Mouse (Mus musculus) stomach, embryonic 14.5 days (tissue): ENCODE measurements around the gene Gm21973. TPM values are rescaled to one million over a fixed set of nuclear protein-coding genes. Genes with fewer than 3 reads are reported as not detected.

ENCODE experiments used
- ATAC-seq: fragments of 200-750 bp; cut with Nextera tagmentation; 2 replicates; pipeline ENCODE4 v1.8.0; 2017; ENCODE audit warnings: low read depth, moderate TSS enrichment; ENCODE audit not compliant: insufficient number of reproducible peaks, insufficient read depth, low FRiP score
- H3K27ac ChIP-seq: fragments of 300-500 bp; sonication (generic); 2 replicates; pipeline ENCODE4 v1.5.1; 2014; ENCODE audit warnings: mild to moderate bottlenecking, low read length, moderate library complexity, mixed read lengths
- H3K27me3 ChIP-seq: fragments of 300-500 bp; sonication (generic); 2 replicates; pipeline ENCODE4 v1.6.1; 2014; ENCODE audit warnings: low read length, control low read depth, mixed read lengths; ENCODE audit not compliant: control insufficient read depth, insufficient read depth
- H3K36me3 ChIP-seq: fragments of 300-500 bp; sonication (generic); 2 replicates; pipeline ENCODE4 v1.6.1; 2014; ENCODE audit warnings: mild to moderate bottlenecking, control low read depth, low read length, moderate library complexity, mixed read lengths; ENCODE audit not compliant: control insufficient read depth, insufficient read depth
- H3K4me1 ChIP-seq: fragments of 300-500 bp; sonication (generic); 2 replicates; pipeline ENCODE4 v1.6.1; 2014; ENCODE audit warnings: low read length, control low read depth, mixed read lengths; ENCODE audit not compliant: control insufficient read depth, insufficient read depth
- H3K4me2 ChIP-seq: fragments of 300-500 bp; sonication (generic); replicated peaks from 2 replicates; pipeline ENCODE4 v1.6.1; 2014; ENCODE audit warnings: low read depth, low read length, control low read depth
- H3K4me3 ChIP-seq: fragments of 300-500 bp; sonication (generic); 2 replicates; pipeline ENCODE4 v1.5.1; 2014; ENCODE audit warnings: low read depth, low read length, control low read depth
- H3K9ac ChIP-seq: fragments of 300-500 bp; sonication (generic); replicated peaks from 2 replicates; pipeline ENCODE4 v1.6.1; 2014; ENCODE audit warnings: low read depth, mild to moderate bottlenecking, control low read depth, low read length, moderate library complexity, mixed read lengths
- H3K9me3 ChIP-seq: fragments of 300-500 bp; sonication (generic); 2 replicates; pipeline ENCODE4 v1.6.1; 2016; ENCODE audit warnings: low read depth, low read length, control low read depth; ENCODE audit not compliant: control insufficient read depth
- WGBS: fragments of 180-500 bp; shearing (Covaris S2); extraction: QIAGEN DNeasy Blood & Tissue Kit; methylation state at CpG from one replicate; pipeline ENCODE4 v1.1.7; 2014; 5-methylcytosine and 5-hydroxymethylcytosine counted together
- polyA plus RNA-seq: library from polyadenylated mRNA; unstranded; fragments of >200 nt; fragmentation: Nextera tagmentation; extraction: Ambion mirVana; gene quantifications from 2 replicates; pipeline ENCODE4 v1.2.1, GENCODE M21; 2014

The Gm21973 gene
- polyA plus RNA-seq: not detected in 2 replicates

DNA sequence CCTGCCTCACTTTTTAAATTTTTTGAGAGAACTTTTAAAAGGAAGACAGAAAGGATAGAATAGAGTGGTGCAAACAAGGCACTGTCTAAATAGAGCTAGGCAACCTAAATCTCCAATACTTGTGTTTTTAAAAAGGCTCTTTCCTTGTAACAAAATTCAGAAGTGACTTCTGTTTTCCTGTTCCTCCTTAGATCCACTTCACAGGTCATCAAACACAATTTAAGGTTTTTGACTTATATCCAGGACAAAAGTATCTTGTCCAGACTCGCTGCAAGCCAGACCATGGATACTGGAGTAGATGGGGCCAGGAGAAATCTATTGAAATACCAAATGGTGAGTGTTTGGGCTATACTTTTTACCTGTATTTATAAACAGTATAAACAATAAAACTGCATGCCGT is at the start of gene Gm21973:
Gene Gm21973 (plus strand): TSS at position 301 of the 400 bp plus-strand sequence.
- Histone ChIP-seq H3K9me3 (no peaks in the 10 kb centered on the region), H3K27me3 (no peaks in the 10 kb centered on the region), H3K9ac (no peak within 1 kb of the TSS), H3K27ac (no peak within 1 kb of the TSS), H3K4me1 (no peaks in the 10 kb centered on the region), H3K4me2 (no peak within 1 kb of the TSS), H3K4me3 (no peak within 1 kb of the TSS), H3K36me3 (no peaks in the 10 kb centered on the region)
- ATAC-seq: no peak
- 86% methylated on average over 2 of the region's 2 CpGs for WGBS

DNA sequence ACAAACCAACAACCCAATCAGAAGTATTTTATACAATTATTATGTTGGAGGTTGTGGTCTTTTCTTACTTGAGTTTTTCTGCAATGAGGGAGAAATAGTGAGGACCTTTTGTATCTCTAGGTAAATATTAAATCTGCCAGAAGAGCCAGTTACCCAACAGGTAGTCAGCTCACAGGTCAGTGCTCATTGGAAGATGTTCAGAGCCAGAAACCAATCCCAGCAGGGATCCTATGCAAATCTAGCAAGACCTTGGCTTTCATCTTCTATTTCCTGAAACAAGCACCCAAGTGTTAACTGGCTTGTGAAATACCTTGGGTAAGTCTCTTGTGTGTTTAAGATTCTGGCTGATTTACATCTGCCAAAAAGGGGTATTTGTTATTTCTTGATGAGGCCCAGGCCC is 48.8 kb upstream of the Gm21973 start:
- no peaks in the 10 kb centered on the region for H3K4me1 ChIP-seq
- H3K9me3 ChIP-seq: no peaks in the 10 kb centered on the region
- ATAC-seq: no peak
- H3K27ac ChIP-seq: no peak overlapping the region
- H3K9ac ChIP-seq: no peak overlapping the region
- H3K27me3 ChIP-seq: no peaks in the 10 kb centered on the region
- no peaks in the 10 kb centered on the region for H3K36me3 ChIP-seq
- no peak overlapping the region for H3K4me2 ChIP-seq
- no peak overlapping the region for H3K4me3 ChIP-seq

DNA sequence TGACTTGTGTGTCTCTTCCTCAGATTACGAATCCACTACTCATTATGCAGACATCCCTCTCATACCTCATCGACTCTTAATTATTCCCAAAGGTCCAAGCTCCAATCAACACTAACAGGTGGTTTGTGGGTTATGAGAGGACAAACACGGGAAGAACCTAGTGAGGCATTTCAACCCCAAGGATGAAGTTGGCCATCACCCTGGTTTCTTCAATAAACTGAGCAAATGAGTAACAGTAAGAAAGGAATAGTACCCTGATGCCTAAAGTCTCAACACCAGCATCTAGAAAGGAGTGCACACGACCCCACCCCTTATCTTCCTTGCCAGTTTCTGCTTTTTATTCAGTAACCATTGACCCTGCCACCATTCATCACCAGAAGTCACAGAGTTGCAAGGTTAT is 47.7 kb upstream of the Gm21973 start:
- Histone ChIP-seq H3K4me3 (no peak overlapping the region), H3K4me2 (no peak overlapping the region), H3K36me3 (no peaks in the 10 kb centered on the region), H3K9me3 (no peaks in the 10 kb centered on the region), H3K9ac (no peak overlapping the region), H3K27me3 (no peaks in the 10 kb centered on the region), H3K27ac (no peak overlapping the region), H3K4me1 (no peaks in the 10 kb centered on the region)
- no peak for ATAC-seq
- WGBS: 71% methylated on average over 4 of the region's 4 CpGs

DNA sequence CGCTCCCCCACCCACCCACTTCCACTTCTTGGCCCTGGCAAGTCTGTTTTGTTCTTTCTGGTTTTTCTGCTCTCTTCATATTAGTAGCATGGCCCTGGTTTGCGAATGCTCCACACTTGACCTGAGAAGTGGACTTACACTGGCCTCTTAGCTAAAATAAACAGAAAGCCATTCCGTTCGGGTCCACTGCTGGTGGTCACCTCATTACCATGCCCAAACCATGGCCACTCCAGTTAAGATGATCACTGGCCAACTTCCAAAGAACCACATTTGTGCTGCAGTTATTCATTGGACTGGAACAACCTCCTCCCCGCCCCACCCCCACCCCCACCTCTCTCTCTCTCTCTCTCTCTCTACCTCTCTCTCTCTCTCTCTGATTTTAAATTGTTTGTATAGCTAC is 43.6 kb upstream of the Gm21973 start:
- H3K27ac ChIP-seq: no peak overlapping the region
- ATAC-seq: no peak
- WGBS: 62% methylated on average over 5 of the region's 5 CpGs

DNA sequence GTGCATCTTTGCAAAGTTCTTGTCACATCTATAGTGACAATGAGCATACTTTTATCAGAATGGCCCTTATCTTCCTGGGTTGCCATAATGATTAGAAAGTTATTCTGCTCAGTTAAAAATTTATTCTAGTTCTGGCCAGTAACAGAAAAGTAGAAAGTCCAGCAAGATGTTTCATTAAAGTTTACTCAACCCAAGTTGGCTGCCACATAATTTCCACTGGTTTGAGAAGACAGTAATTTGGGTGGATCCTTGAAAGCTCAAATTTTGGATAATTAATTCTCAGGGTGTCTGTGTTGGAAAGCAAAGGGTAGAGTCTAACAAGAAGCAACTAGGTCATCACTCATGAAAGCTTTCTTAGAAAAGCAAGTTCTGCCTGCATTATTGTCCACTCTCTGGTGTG is 41.5 kb upstream of the Gm21973 start:
- Histone ChIP-seq H3K9ac (no peak overlapping the region), H3K4me1 (no peaks in the 10 kb centered on the region), H3K27me3 (no peaks in the 10 kb centered on the region), H3K4me2 (no peak overlapping the region), H3K27ac (no peak overlapping the region), H3K4me3 (no peak overlapping the region), H3K36me3 (no peaks in the 10 kb centered on the region), H3K9me3 (no peaks in the 10 kb centered on the region)
- no peak for ATAC-seq

More for the DNA sequence above, 43.6 kb upstream of the Gm21973 start:
- Histone ChIP-seq H3K9me3 (no peaks in the 10 kb centered on the region), H3K4me1 (no peaks in the 10 kb centered on the region), H3K9ac (no peak overlapping the region), H3K36me3 (no peaks in the 10 kb centered on the region), H3K4me3 (no peak overlapping the region), H3K27me3 (no peaks in the 10 kb centered on the region), H3K4me2 (no peak overlapping the region)

DNA sequence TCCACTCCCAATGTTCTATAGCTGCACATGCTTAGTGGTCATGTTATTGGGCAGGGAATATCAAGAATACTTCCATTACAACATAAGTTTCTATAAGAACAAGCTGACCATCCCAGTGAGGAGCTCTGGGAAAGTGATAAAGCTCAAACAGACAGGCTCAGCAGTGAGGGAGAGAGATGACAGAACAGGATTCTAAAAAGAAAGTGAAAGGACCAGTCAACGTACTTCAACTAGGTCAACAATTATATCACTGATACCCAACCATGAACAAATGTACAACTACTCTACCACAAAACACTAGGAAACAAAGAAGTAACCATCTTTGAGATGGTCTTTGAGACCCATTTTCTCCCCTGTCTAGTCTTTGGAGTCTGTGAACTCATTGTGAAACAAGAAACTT is 28.6 kb upstream of the Gm21973 start:
- no peak overlapping the region for H3K4me2 ChIP-seq
- H3K27ac ChIP-seq: no peak overlapping the region
- no peaks in the 10 kb centered on the region for H3K36me3 ChIP-seq
- WGBS: 75% methylated on average over 1 of the region's 1 CpGs
- H3K4me1 ChIP-seq: no peaks in the 10 kb centered on the region
- H3K9me3 ChIP-seq: no peaks in the 10 kb centered on the region
- H3K9ac ChIP-seq: no peak overlapping the region
- H3K27me3 ChIP-seq: no peaks in the 10 kb centered on the region
- no peak overlapping the region for H3K4me3 ChIP-seq
- no peak for ATAC-seq

DNA sequence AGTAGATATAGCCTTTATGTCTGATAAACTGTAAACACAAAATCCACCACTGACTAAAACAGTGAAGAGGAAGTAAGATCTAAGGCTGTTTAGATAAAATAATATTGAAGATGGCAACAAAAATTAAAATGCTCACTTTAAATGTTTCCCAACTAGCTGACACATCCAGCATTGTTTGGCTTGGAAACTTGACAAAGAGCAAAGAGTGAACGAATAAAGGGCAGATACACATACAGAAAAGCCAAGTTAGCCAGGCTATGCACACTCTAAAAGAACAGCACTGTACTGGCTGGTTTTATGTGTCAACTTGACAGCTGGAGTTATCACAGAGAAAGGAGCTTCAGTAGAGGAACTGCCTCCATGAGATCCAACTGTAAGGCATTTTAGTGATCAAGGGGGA is 27.1 kb upstream of the Gm21973 start:
- no peaks in the 10 kb centered on the region for H3K36me3 ChIP-seq
- ATAC-seq: no peak
- WGBS: 71% methylated on average over 1 of the region's 1 CpGs

DNA sequence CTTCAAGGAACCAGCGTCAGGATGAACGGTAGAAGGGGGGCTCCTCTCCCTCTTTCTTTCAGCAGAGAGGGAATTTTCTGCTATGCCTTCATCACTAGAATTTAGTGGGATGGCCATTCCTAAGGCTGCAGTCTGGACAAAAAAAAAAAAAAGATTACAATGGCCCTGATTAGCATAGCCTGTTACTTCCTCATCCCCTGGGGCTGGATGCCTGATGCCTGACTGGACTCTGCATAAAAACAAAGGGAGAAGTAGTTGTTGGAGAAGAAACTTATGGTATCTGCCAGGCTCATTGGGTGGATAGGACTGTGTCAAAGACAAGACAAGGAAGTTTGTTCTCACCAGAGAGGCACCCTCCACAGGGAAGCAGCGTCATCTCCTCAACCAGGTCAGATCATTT is 25.7 kb upstream of the Gm21973 start:
- Histone ChIP-seq H3K9me3 (no peaks in the 10 kb centered on the region), H3K9ac (no peak overlapping the region), H3K36me3 (no peaks in the 10 kb centered on the region), H3K4me3 (no peak overlapping the region), H3K27ac (no peak overlapping the region), H3K27me3 (no peaks in the 10 kb centered on the region), H3K4me1 (no peaks in the 10 kb centered on the region), H3K4me2 (no peak overlapping the region)
- no peak for ATAC-seq
- 75% methylated on average over 3 of the region's 3 CpGs for WGBS

More for the DNA sequence above, 27.1 kb upstream of the Gm21973 start:
- Histone ChIP-seq H3K9ac (no peak overlapping the region), H3K4me1 (no peaks in the 10 kb centered on the region), H3K4me3 (no peak overlapping the region), H3K27me3 (no peaks in the 10 kb centered on the region), H3K9me3 (no peaks in the 10 kb centered on the region), H3K27ac (no peak overlapping the region), H3K4me2 (no peak overlapping the region)

DNA sequence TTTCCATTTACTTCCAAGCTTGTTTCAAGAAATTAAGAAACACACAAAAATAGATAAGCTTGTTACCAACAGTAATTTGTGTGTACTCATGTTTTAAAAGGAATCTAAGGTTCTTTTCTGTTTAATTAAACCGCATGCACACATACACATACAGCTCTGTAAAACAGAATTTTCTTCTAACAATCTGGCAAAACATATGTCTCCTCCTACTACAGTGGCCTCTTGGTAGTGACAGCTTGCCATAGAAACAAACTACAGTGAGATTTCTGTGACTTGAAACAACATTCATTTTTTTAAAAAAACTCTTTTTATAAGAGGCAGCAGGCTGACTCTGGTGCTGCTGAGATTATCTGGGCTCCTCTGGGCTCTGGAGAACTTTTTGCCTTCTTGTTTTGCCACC is 18.7 kb upstream of the Gm21973 start:
- H3K4me3 ChIP-seq: no peak overlapping the region
- no peak for ATAC-seq
- H3K27ac ChIP-seq: no peak overlapping the region
- H3K9ac ChIP-seq: no peak overlapping the region
- no peak overlapping the region for H3K4me2 ChIP-seq
- H3K36me3 ChIP-seq: no peaks in the 10 kb centered on the region
- no peaks in the 10 kb centered on the region for H3K9me3 ChIP-seq
- H3K27me3 ChIP-seq: no peaks in the 10 kb centered on the region
- WGBS: 90% methylated on average over 1 of the region's 1 CpGs
- H3K4me1 ChIP-seq: no peaks in the 10 kb centered on the region
